Mouse (Mus musculus): ENCODE data around the gene Mrln. TPM values are rescaled to one million over a fixed set of nuclear protein-coding genes. Genes with fewer than 3 reads are reported as not detected.
A peak's percentile ranks its signal among the peaks of the same experiment; 100 is the strongest.

Mrln gene
- polyA plus RNA-seq, 1 experiment from 2014 or later: 73.9 TPM

GRCm38 (mm10) chr10:70186136-70186535 is 18.3 kb upstream of the Mrln start:
- 66% methylated on average over 9 of the region's 9 CpGs for WGBS

GRCm38 (mm10) chr10:70186586-70186985 is 17.9 kb upstream of the Mrln start:
- Histone ChIP-seq H3K4me3 (ENCODE audit: low read depth, low read length) (no peak overlapping the region), H3K9ac (ENCODE audit: low read depth, low read length) (no peak overlapping the region), H3K4me1 (ENCODE audit: control insufficient read depth, insufficient read depth, low read length) (0 out of 2 replicates have a peak, but pooled peaks cover 4% of the 10 kb centered on the region), H3K36me3 (ENCODE audit: control insufficient read depth, insufficient read depth, low read length) (peaks cover 48% of the 10 kb centered on the region), H3K4me2 (ENCODE audit: low read depth, low read length) (no peak overlapping the region), H3K9me3 (ENCODE audit: control insufficient read depth, low read length) (no peaks in the 10 kb centered on the region), H3K27me3 (replicated peaks; ENCODE audit: control insufficient read depth, insufficient read depth, low read length) (no peaks in the 10 kb centered on the region), H3K27ac (replicated peaks; ENCODE audit: low read depth, low read length) (no peak overlapping the region)
- no peak for DNase-seq (ENCODE audit: low spot score)
- no peak for ATAC-seq (ENCODE audit: low read depth)
- 90% methylated on average over 7 of the region's 7 CpGs for WGBS

More at GRCm38 (mm10) chr10:70186136-70186535, 18.3 kb upstream of the Mrln start:
- no peak overlapping the region for H3K27ac ChIP-seq (replicated peaks; ENCODE audit: low read depth, low read length)
- H3K9ac ChIP-seq (ENCODE audit: low read depth, low read length): no peak overlapping the region
- DNase-seq (ENCODE audit: low spot score) (no peak), ATAC-seq (ENCODE audit: low read depth) (peak; percentile 49; the same call in 1 of the 2 replicates)
- no peaks in the 10 kb centered on the region for H3K9me3 ChIP-seq (ENCODE audit: control insufficient read depth, low read length)
- H3K27me3 ChIP-seq (replicated peaks; ENCODE audit: control insufficient read depth, insufficient read depth, low read length): no peaks in the 10 kb centered on the region
- H3K4me2 ChIP-seq (ENCODE audit: low read depth, low read length): no peak overlapping the region
- H3K36me3 ChIP-seq (ENCODE audit: control insufficient read depth, insufficient read depth, low read length): peaks cover 44% of the 10 kb centered on the region
- H3K4me1 ChIP-seq (ENCODE audit: control insufficient read depth, insufficient read depth, low read length): 0 out of 2 replicates have a peak, but pooled peaks cover 4% of the 10 kb centered on the region
- no peak overlapping the region for H3K4me3 ChIP-seq (ENCODE audit: low read depth, low read length)

- peaks cover 67% of the 10 kb centered on the region for H3K36me3 ChIP-seq (ENCODE audit: control insufficient read depth, insufficient read depth, low read length)
These were observed 14.6 kb upstream of the Mrln start for GRCm38 (mm10) chr10:70189864-70190263.

GRCm38 (mm10) chr10:70194283-70194682 is 10.2 kb upstream of the Mrln start:
- Histone ChIP-seq H3K9me3 (ENCODE audit: control insufficient read depth, low read length) (no peaks in the 10 kb centered on the region), H3K27ac (replicated peaks; ENCODE audit: low read depth, low read length) (no peak overlapping the region), H3K4me1 (ENCODE audit: control insufficient read depth, insufficient read depth, low read length) (peaks cover 6% of the 10 kb centered on the region; the same call in 1 of the 2 replicates), H3K36me3 (ENCODE audit: control insufficient read depth, insufficient read depth, low read length) (peaks cover 42% of the 10 kb centered on the region), H3K4me2 (ENCODE audit: low read depth, low read length) (no peak overlapping the region), H3K4me3 (ENCODE audit: low read depth, low read length) (no peak overlapping the region), H3K27me3 (replicated peaks; ENCODE audit: control insufficient read depth, insufficient read depth, low read length) (no peaks in the 10 kb centered on the region), H3K9ac (ENCODE audit: low read depth, low read length) (no peak overlapping the region)
- WGBS: 58% methylated on average over 9 of the region's 9 CpGs
- ATAC-seq (ENCODE audit: low read depth): no peak
- DNase-seq (ENCODE audit: low spot score): no peak

More at GRCm38 (mm10) chr10:70189864-70190263, 14.6 kb upstream of the Mrln start:
- Histone ChIP-seq H3K27me3 (replicated peaks; ENCODE audit: control insufficient read depth, insufficient read depth, low read length) (no peaks in the 10 kb centered on the region), H3K9me3 (ENCODE audit: control insufficient read depth, low read length) (no peaks in the 10 kb centered on the region), H3K4me3 (ENCODE audit: low read depth, low read length) (no peak overlapping the region), H3K4me1 (ENCODE audit: control insufficient read depth, insufficient read depth, low read length) (no peaks in the 10 kb centered on the region), H3K27ac (replicated peaks; ENCODE audit: low read depth, low read length) (no peak overlapping the region), H3K4me2 (ENCODE audit: low read depth, low read length) (no peak overlapping the region), H3K9ac (ENCODE audit: low read depth, low read length) (no peak overlapping the region)
- 87% methylated on average over 13 of the region's 13 CpGs for WGBS
- ATAC-seq (ENCODE audit: low read depth): no peak
- no peak for DNase-seq (ENCODE audit: low spot score)

GRCm38 (mm10) chr10:70195279-70195678 is 9.2 kb upstream of the Mrln start:
- DNase-seq (ENCODE audit: low spot score) (no peak), ATAC-seq (ENCODE audit: low read depth) (no peak)
- Histone ChIP-seq H3K27me3 (replicated peaks; ENCODE audit: control insufficient read depth, insufficient read depth, low read length) (no peaks in the 10 kb centered on the region), H3K27ac (replicated peaks; ENCODE audit: low read depth, low read length) (0 out of 2 replicates have a peak overlapping the region, but pooled peaks have one; percentile 39), H3K9ac (ENCODE audit: low read depth, low read length) (no peak overlapping the region), H3K4me2 (ENCODE audit: low read depth, low read length) (no peak overlapping the region), H3K36me3 (ENCODE audit: control insufficient read depth, insufficient read depth, low read length) (peaks cover 32% of the 10 kb centered on the region), H3K9me3 (ENCODE audit: control insufficient read depth, low read length) (no peaks in the 10 kb centered on the region), H3K4me3 (ENCODE audit: low read depth, low read length) (no peak overlapping the region), H3K4me1 (ENCODE audit: control insufficient read depth, insufficient read depth, low read length) (peaks cover 6% of the 10 kb centered on the region; the same call in 1 of the 2 replicates)
- WGBS: 54% methylated on average over 7 of the region's 7 CpGs

- 45% methylated on average over 7 of the region's 7 CpGs for WGBS
- peak; percentile 79 for ATAC-seq (ENCODE audit: low read depth)
These were observed 8.7 kb upstream of the Mrln start for GRCm38 (mm10) chr10:70195786-70196185.

GRCm38 (mm10) chr10:70196666-70197065 is 7.8 kb upstream of the Mrln start:
- H3K4me1 ChIP-seq (ENCODE audit: control insufficient read depth, insufficient read depth, low read length): peaks cover 6% of the 10 kb centered on the region; the same call in 1 of the 2 replicates
- H3K36me3 ChIP-seq (ENCODE audit: control insufficient read depth, insufficient read depth, low read length): peaks cover 18% of the 10 kb centered on the region; the same call in 1 of the 2 replicates
- no peaks in the 10 kb centered on the region for H3K9me3 ChIP-seq (ENCODE audit: control insufficient read depth, low read length)
- WGBS: 91% methylated on average over 6 of the region's 6 CpGs
- ATAC-seq (ENCODE audit: low read depth) (no peak), DNase-seq (ENCODE audit: low spot score) (no peak)
- no peaks in the 10 kb centered on the region for H3K27me3 ChIP-seq (replicated peaks; ENCODE audit: control insufficient read depth, insufficient read depth, low read length)
- no peak overlapping the region for H3K9ac ChIP-seq (ENCODE audit: low read depth, low read length)
- H3K4me2 ChIP-seq (ENCODE audit: low read depth, low read length): no peak overlapping the region
- no peak overlapping the region for H3K4me3 ChIP-seq (ENCODE audit: low read depth, low read length)
- H3K27ac ChIP-seq (replicated peaks; ENCODE audit: low read depth, low read length): no peak overlapping the region

More at GRCm38 (mm10) chr10:70195786-70196185, 8.7 kb upstream of the Mrln start:
- Histone ChIP-seq H3K9me3 (ENCODE audit: control insufficient read depth, low read length) (no peaks in the 10 kb centered on the region), H3K4me3 (ENCODE audit: low read depth, low read length) (no peak overlapping the region), H3K4me1 (ENCODE audit: control insufficient read depth, insufficient read depth, low read length) (peaks cover 6% of the 10 kb centered on the region; the same call in 1 of the 2 replicates), H3K27ac (replicated peaks; ENCODE audit: low read depth, low read length) (0 out of 2 replicates have a peak overlapping the region, but pooled peaks have one; percentile 39), H3K9ac (ENCODE audit: low read depth, low read length) (no peak overlapping the region), H3K4me2 (ENCODE audit: low read depth, low read length) (no peak overlapping the region), H3K27me3 (replicated peaks; ENCODE audit: control insufficient read depth, insufficient read depth, low read length) (no peaks in the 10 kb centered on the region), H3K36me3 (ENCODE audit: control insufficient read depth, insufficient read depth, low read length) (peaks cover 27% of the 10 kb centered on the region)
- DNase-seq (ENCODE audit: low spot score): peak; percentile 78

- no peak overlapping the region for H3K4me3 ChIP-seq (ENCODE audit: low read depth, low read length)
- peaks cover 10% of the 10 kb centered on the region; the same call in 1 of the 2 replicates for H3K36me3 ChIP-seq (ENCODE audit: control insufficient read depth, insufficient read depth, low read length)
- no peaks in the 10 kb centered on the region for H3K9me3 ChIP-seq (ENCODE audit: control insufficient read depth, low read length)
- H3K4me1 ChIP-seq (ENCODE audit: control insufficient read depth, insufficient read depth, low read length): peaks cover 6% of the 10 kb centered on the region; the same call in 1 of the 2 replicates
- 86% methylated on average over 2 of the region's 2 CpGs for WGBS
- no peak overlapping the region for H3K4me2 ChIP-seq (ENCODE audit: low read depth, low read length)
- no peak overlapping the region for H3K27ac ChIP-seq (replicated peaks; ENCODE audit: low read depth, low read length)
- H3K27me3 ChIP-seq (replicated peaks; ENCODE audit: control insufficient read depth, insufficient read depth, low read length): no peaks in the 10 kb centered on the region
- DNase-seq (ENCODE audit: low spot score): no peak
- H3K9ac ChIP-seq (ENCODE audit: low read depth, low read length): no peak overlapping the region
- ATAC-seq (ENCODE audit: low read depth): no peak
These were observed 6.9 kb upstream of the Mrln start for GRCm38 (mm10) chr10:70197601-70198000.

- ATAC-seq (ENCODE audit: low read depth) (no peak), DNase-seq (ENCODE audit: low spot score) (no peak)
- Histone ChIP-seq H3K9me3 (ENCODE audit: control insufficient read depth, low read length) (no peaks in the 10 kb centered on the region), H3K4me1 (ENCODE audit: control insufficient read depth, insufficient read depth, low read length) (peaks cover 6% of the 10 kb centered on the region; the same call in 1 of the 2 replicates), H3K4me3 (ENCODE audit: low read depth, low read length) (no peak overlapping the region), H3K27ac (replicated peaks; ENCODE audit: low read depth, low read length) (no peak overlapping the region), H3K4me2 (ENCODE audit: low read depth, low read length) (no peak overlapping the region), H3K27me3 (replicated peaks; ENCODE audit: control insufficient read depth, insufficient read depth, low read length) (no peaks in the 10 kb centered on the region), H3K9ac (ENCODE audit: low read depth, low read length) (no peak overlapping the region), H3K36me3 (ENCODE audit: control insufficient read depth, insufficient read depth, low read length) (peaks cover 6% of the 10 kb centered on the region; the same call in 1 of the 2 replicates)
- WGBS: 63% methylated on average over 6 of the region's 6 CpGs
These were observed 6.5 kb upstream of the Mrln start for GRCm38 (mm10) chr10:70198012-70198411.
